ENCODE assay signal across 8 mouse cellular contexts in the genomic region with DNA sequence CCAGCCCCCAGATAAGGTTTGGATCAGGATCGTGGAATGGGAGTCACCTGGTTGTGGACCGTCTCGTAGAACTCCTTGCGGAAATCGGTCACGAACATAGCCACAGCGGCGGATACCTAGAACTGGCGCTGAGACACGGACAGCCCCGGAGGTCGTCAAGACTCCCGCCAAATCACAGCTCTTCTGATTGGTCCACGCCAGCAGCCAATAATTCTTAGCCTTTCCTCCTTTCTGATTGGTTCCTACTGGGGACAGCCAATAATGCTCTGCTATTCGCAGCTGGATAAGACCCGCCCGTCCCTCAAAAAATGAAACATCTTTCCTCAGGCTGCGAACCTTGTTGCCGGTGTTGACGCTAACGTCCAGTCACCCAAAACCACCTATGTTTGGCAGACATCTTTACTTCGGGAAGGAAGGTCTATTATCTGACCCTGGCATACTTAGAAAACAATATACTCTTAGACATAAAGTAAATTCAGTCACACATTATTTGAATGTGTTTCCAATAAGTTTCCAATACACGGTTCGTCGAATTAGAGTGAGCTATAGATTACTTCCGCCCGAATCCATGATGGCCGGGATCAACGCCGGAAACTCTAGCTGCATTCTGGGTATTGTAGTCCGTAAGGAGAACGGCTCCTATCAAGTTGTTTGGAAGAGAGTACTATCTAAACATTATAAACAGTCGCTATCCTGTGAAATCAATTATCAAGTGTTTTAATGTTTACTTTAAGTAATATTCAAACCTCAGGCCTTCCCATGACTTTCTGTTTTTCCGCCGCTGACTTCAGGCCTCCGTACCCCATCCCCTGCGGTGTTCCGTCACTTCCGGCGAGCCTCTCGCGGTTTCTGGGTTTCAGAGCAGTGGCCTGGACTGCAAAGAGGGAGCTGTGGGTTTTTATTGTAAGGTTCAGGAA. TPM values are rescaled to one million over a fixed set of nuclear protein-coding genes. Genes with fewer than 3 reads are reported as not detected.
DNase-seq lines count a peak whose midpoint lies in the region; ATAC-seq and TF ChIP-seq lines count a peak whose summit lies in the region.

Ufd1 (plus strand) TSS at position 312 of the 917 bp plus-strand sequence.
Cdc45 (minus strand) TSS at position 520 of the 917 bp plus-strand sequence.

- peak within 1 kb of the TSS; percentile 63 for H3K4me3 ChIP-seq in hindbrain, embryonic 13.5 days

- peaks cover 16% of the 10 kb centered on the region for H3K36me3 ChIP-seq in hindbrain, embryonic 13.5 days

- under 1% methylated on average over 42 of the region's 42 CpGs for WGBS in hindbrain, embryonic 13.5 days

- peak within 1 kb of the TSS; percentile 82 for H3K4me2 ChIP-seq in hindbrain, embryonic 13.5 days

- DNase-seq in Patski (ENCODE audit: low read depth, low spot score): peak; percentile 89
- DNase-seq in cerebellum, postnatal 14 days: peak; percentile 89 to 91
- peak; percentile 79 to 89 for DNase-seq in frontal cortex, postnatal 14 days (ENCODE audit: low spot score in 2 of 2)
- peak; percentile 44 to 75 for DNase-seq in layer of hippocampus, postnatal 25 days (ENCODE audit: extremely low spot score in 1 of 2, low spot score in 1 of 2)
- peak; percentile 97 for DNase-seq in lung, postnatal 25 days (ENCODE audit: low spot score)
- DNase-seq in retina, embryonic 14.5 days (ENCODE audit: low spot score): peak; percentile 95
- peak; percentile 88 for DNase-seq in thymus, postnatal 4 days

- H3K4me1 ChIP-seq in hindbrain, embryonic 13.5 days (replicated peaks): peaks cover 22% of the 10 kb centered on the region

- peak within 1 kb of the TSS; percentile 25 for H3K27ac ChIP-seq in hindbrain, embryonic 13.5 days

- peak within 1 kb of the TSS; percentile 80 for H3K9ac ChIP-seq in hindbrain, embryonic 13.5 days

- peak; percentile 96 for ATAC-seq in Patski
- peak; percentile 96 for ATAC-seq in hindbrain, embryonic 13.5 days (ENCODE audit: low FRiP score)

- in situ Hi-C loops in Patski (cut with MboI; ENCODE audit: low pct_unique_long_range_greater_than_20kb): no loop called here

- H3K9me3 ChIP-seq in hindbrain, embryonic 13.5 days: no peaks in the 10 kb centered on the region

- CTCF ChIA-PET in Patski (lab: Charles Lee): interaction anchor here (1.0 to 1.5 kb wide), 3 partner anchors 13 to 124 kb away, joined by 3 to 4 read pairs (median 3); no protein-coding TSS in a partner anchor

- no peaks in the 10 kb centered on the region for H3K27me3 ChIP-seq in Patski
- H3K27me3 ChIP-seq in hindbrain, embryonic 13.5 days: no peaks in the 10 kb centered on the region

- POLR2A ChIA-PET in Patski (lab: Charles Lee): interaction anchor here (1.2 to 1.4 kb wide), 2 partner anchors 14 to 125 kb away, joined by 3 read pairs; no protein-coding TSS in a partner anchor

- no peak for TF ChIP-seq CTCF in Patski (IDR thresholded peaks at IDR 0.05)

RNA-seq across cellular contexts. Expression of gene Ufd1, which starts in this region (rescaled TPM):
- 73.0 TPM for polyA plus RNA-seq in Patski (2021)
- 109 and 118 TPM in 2 replicates for polyA plus RNA-seq in hindbrain, embryonic 13.5 days (2015; fragmentation: Nextera tagmentation; extraction: Ambion mirVana)
- 100 to 1,000 TPM; 101 to 103 TPM for total RNA-seq in layer of hippocampus, postnatal 25 days (2021)

RNA-seq across cellular contexts. Expression of gene Cdc45, which starts in this region (rescaled TPM):
- 20.0 TPM for polyA plus RNA-seq in Patski (2021)
- polyA plus RNA-seq in hindbrain, embryonic 13.5 days (2015; fragmentation: Nextera tagmentation; extraction: Ambion mirVana): 11.3 and 12.3 TPM in 2 replicates
- total RNA-seq in layer of hippocampus, postnatal 25 days (2021): 1 to 10 TPM; 1.7 to 1.9 TPM

Comparison
In these comparisons a context has a peak if more than half of its experiments do, and no peak if none do; other contexts are left out.
1. Peak in every context shown above with its lines: DNase-seq, ATAC-seq, H3K4me3 ChIP-seq and H3K27ac ChIP-seq.